Mouse (Mus musculus) v-Abl transformed pro-B cells (cell line): ENCODE measurements around the gene Phldb2.

Experiments
- in situ Hi-C, 2 experiments: fragments of 400-800 bp; cut with MboI; formaldehyde crosslinking; loops; one replicate each; pipeline ENCODE4 v1.15.1; 2025; ENCODE audit not compliant: unreplicated experiment in 2 of 2

Phldb2 gene

DNA sequence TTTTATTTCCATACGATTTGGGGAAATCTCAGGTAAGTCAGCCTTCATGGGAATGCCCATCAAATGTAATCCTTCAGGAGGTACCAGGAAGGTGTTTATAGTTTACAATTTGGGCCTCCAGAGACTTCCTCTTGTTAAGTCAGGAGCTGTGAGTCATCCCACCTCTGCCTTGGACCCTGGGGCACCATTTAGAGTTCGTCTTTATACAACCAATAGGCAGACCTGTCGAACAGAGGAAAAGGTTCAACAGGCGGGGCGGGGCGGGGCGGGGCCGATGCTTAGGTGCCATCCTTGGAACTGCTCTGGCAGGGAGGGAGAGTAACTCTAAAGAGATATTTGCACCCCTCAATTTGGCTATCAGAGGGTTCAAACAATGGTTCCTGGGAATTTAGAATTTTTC lies 49.8 kb downstream of the Phldb2 start:
- in situ Hi-C loops = no loop called here

DNA sequence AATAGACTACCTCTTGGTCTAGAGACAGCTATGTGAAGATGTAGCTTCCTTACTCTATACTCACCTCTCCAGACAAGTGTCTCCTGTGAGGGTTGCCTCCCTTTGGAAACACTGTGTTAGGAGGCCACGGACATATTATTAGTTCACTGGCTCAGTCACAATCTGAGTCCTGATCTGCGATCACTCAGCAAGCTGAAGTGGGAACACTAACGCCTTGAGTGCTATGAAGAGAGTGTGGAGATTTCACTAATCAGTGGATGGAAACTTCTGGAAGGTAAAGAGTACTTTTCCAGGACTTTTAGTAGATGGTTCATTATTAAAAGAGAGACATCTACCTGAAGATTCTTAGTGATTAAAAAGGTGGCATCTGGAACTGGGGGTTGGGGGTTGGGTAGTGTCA lies 54.9 kb downstream of the Phldb2 start:
- in situ Hi-C loops = no loop called here

DNA sequence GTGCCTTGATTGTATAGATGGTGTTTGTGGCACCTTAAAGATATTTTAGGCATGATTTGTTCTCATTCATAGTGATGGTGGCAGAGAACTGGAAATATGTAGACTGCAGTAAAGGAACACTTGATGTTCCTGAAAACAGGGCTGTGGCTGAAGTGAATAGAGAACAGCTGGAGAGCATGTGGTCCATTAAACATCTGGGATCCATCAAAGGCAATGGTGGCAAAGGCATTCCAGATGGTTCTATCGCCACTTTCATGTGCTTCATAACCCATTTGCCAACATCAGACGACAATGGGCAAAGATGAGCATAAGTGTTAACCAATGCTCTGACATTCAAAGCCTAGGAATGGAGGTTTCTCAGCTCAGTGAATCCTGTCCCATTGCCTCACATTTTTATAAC lies 56.8 kb downstream of the Phldb2 start:
- in situ Hi-C loops = no loop called here

DNA sequence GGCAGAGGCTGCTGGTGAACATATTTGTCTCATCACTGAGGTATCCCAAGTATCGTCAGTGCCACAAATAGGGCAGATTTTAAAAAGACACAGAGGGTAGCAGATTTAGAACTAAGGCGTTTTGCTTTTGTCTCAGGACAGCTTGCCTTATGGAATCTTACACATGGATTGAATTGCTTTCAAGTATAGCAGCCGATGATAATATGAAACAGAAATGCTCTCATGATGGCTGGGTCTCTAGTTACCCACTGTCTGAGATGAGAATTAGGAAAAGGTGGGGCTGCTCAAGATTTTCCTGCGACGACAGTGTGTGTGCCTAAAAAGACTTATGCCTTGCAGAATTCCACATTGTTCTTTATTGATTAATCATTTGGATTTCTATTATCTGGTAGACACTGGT lies 58.4 kb downstream of the Phldb2 start:
- in situ Hi-C loops = no loop called here

DNA sequence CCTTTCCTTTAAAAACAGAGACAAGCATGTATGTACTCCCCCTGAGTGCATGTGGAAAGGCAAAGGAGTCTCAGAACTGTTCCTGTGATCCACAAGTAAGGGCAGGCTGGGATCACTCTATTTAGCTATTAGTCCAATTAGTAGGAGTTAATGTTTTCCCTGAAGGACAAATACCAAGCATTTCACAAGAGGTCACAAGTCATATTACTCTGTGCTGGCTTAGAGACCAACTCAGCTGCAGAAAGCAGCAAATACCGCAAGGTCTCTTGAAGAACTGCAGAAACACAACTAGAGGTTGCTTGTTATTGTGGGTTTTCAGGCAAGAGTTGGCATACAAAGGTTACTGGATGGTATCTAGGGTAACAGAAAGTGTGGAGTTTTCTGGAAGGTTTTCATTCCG lies 59.6 kb downstream of the Phldb2 start:
- in situ Hi-C loops = no loop called here

DNA sequence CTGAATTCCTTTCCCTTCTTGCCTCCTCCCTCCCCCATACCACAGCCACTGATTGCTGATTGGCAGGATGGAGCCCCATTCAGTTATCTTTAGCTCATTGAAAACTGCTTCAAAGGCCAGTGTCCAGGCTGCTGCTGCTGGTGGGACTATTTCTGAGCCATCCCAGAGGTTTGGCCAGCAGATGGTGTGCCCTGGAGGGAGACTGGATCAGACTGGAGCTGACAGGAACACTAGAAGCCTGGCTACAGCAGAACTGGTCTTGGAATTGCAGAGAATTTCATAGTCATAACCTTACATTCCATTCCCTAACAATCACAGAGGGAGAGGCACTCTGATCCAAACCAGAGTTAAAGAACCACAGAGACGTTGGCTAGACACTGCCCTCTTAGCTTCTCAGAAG lies 60.5 kb downstream of the Phldb2 start:
- in situ Hi-C loops = no loop called here

DNA sequence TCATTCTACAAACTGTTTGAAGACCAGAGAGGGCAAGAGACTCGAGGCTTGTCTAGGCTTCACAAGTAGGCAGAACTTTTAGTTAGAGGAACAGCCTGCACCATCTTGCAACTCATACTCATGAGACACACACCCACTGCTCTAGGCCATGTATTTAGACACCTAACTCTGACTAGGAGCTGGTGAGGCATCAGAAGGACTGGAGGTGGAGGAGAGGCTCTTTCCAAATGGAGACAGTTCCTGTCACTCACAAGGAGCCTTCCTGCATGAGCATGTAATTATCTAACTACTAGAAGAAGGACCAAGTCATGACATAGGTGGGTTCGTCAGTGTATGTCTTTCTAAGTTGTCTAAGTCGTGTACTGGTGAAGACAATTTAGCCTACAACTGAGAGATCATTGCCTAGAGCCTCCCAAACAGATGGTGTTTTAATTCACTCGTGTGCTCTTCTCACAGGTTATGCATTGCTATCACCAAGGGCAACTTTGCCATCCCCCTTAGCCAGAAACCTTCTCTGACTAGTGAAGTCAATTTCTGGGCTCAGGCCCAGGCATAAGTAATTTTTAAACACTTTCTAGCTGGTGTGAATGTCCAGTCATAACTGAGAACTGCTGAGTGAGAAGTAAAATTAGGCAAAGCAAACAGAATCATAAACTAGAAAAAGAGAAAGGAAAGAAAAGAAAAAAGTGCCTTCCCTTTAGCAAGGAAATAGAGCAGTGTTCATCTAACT lies 62.8 kb downstream of the Phldb2 start:
- in situ Hi-C loops = no loop called here

DNA sequence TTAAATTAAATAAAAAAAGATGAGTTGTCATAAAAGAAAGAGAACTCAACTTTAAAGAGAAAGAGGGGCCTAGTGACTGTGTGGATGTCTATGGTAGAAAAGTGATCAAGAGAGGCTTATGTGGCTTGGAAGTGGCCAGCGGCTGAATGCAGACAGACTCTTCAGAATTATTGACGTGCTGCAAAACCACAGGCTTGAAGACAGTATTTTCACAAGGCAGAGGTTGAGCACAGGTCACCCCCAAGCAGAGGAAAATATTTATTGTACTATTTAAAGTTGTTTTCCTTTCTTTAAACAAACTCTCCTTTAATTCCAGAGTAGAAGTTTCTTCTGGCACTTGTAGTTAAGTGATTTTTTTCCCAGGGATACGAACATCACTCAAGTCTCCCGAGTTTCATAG lies 63.8 kb downstream of the Phldb2 start:
- in situ Hi-C loops = no loop called here

DNA sequence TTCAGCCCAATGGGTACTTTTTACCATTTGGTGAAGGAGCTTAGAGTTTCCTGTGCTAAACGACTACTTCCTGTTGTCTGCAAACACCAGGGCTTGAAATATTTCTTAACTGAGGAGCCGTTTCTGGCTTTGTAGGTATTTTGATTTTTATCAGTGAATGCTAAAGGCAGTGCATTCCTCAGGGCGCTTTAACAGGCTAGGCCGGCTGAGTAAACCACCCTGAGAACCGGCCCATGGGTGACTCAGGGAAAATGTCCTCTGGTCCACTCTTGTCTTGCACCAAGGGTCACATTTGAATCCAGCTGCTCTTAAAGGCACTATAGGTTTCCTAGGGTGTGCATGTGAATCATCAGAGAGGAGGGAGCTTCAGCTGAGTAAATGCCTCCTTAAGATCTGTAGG lies 66.8 kb downstream of the Phldb2 start:
- in situ Hi-C loops = no loop called here

DNA sequence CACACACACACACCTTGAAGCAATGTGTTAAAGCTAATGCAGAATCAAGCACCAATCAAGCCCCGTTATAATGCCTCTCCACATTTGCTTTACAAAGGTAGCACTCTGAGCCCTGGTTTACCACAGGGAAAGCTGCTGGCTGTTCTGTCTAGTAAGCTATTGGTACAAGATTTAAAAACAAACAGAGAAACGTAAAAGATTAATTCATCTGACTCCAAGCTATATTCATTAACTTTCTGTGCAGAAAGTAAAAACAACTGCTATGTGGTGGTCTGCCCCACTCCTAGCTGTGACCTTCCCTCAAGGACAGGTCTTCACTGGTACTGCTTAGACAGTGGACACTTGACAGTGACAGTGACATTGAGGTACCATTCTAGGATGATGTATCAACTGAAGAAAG lies 69.2 kb downstream of the Phldb2 start:
- in situ Hi-C loops = no loop called here

DNA sequence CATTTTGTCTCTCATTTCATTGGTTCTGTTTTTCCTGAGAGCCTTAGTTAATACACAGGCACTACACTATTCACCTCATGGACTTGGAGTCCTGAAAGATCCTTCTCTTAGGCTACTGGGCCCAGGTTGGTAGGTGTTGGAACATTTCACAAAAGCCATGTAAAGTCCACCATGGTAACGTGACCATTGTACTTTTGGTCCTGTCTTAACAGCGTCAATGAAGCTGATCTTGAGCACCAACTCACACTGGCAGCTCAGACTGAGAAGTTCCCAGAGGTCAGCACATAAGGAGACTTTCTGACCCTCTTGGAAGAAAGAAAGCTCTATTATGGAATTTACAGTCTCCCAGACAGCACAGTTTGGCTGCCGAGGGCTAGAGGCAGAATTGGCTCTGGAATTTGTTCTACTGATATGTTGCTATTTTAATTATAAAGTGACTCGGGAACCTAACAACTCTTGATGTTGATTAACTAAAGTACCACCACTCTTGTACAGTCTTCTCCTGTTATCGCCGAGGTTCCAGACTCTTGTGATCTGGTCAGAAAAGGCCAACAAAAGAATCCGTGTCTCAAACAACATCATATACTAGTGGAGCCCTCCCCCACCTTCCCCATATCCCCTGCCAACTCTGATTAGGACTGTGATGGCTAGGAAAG lies 72.1 kb downstream of the Phldb2 start:
- in situ Hi-C loops = no loop called here

DNA sequence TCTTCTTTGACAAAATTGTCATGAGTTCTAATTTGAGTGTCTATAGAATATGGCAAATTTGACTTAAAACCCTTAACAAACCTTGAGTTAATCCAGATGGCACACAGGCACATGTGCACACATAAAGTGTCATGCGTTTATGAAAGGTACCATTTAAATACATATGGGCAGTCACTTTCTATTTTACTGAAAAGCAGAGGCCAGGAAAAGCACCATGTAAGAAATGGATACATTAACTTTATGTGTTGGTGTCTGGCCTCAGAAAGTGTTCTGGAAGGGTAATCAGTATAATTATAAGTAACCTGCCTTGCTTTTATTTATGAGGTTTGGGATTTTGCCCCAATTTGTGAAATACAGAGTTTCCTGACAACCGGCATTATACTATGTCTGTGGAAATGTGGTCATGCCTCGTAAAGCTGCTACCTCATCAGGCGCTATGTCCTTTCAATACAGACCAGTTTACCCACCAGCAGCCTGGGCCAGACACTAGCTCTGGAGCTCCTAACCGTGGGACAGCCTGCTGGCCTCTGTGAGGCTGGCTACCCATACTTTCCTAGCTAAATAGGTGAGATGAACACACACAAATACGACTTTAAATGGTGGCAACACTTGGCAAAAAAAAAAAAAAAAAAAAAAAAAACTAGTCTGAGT lies 73.2 kb downstream of the Phldb2 start:
- in situ Hi-C loops = no loop called here

DNA sequence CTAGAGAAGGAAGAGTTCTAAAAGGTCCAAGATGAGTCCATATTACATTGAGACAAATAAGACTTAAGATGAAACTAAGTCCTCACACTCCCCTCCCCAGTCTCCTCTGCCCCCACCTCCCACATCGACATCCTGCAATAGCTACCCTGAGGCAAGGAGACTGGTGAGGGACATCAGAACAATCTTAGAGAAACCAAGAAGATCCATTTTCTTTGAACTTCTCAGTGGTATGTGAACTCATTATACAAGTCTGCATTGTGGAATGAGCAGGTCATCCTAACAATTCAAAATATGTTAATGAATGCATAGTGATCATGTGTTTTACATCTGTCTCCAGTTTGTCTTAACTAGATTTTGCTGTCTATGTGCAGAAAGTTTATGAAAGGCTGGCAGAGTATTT lies 75.7 kb downstream of the Phldb2 start:
- in situ Hi-C loops = no loop called here

DNA sequence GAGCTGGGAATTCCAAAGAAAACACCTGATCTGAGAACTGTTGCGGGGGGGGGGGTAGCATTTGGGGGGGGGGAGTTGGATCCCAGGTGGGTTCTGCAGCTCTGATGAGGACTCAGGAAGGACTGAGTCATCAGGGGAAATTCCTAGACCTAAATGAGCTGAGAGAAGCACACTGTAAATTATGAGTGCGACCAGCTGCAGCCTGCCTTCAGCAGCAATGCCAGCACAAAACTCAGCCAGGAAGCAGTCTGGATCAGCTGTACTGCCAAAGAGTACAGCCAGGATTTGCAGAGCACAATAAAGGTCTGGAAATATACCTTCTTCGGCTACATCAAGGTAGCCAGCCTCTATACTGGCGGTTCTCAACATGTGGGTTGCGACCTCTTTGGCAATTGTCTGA lies 76.2 kb downstream of the Phldb2 start:
- in situ Hi-C loops = no loop called here

DNA sequence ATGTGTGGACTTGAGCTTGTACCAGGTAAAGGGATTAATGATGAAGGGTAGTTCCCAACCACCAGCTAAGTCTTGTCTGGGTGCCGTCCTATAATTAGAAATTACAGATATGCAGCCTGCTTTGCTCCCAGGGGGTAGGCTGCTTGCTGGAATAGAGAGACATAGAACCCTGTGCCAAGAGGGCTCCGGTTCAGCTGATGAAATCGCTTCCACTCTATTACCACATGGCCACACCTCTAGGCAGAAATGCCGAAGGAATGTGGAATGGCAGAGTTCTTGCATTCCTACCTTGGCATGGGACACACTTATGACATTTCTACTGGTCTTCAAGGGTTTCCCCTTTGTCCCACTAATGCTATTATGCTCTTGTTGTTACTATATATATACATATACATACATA lies 80.0 kb downstream of the Phldb2 start:
- in situ Hi-C loops = no loop called here

DNA sequence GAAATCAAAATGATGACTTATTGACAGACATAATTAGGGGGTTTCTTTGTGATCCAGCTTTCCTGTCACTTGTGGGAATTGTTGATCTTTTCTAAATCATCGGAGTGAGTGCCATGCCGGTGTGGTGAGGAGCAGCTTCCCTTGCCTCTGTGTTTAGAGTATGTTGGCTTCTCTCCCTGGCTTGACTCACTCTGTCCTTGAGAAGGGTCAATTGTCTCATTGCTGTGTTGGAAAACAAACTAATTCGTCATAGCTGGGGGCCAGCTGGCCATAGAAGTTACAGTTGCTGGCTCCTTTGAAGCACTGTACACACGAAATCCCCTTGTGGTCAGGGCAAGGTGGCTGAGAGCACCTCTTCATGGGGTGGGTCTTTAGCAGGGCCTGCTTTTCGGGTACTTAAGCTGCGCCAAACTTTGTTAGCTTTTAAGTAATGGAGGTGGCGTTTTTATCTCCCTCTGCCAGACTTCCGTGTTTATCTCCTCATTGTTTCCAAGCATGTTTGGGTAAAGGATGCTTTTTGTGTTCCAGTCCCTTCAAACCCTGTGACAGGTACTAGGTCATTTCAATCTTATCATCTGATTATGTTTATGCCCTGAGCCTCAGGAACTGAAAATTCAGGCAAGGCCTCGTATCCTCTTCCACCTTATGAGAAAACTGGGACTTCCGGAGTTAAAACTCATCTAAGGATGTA lies 82.0 kb downstream of the Phldb2 start:
- in situ Hi-C loops = no loop called here

DNA sequence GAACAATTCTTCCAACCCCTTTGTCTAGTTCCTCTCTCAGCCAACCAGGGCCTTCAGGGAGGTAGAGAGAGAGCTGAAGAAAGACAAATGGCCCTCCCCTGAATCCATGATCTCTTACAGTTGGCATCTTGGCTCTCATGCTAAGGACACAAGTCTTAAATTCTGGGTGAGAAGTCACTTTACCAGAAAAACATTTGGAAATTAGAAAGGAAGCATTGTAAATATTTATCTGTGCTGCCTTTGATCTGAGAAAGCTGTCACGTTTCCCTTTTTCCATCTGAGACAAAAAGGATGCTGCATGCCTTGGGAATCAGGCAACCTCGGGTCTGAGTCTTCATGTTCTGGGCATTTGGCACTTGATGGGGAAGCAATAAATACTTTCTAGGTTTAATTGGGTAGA lies 82.7 kb downstream of the Phldb2 start:
- in situ Hi-C loops = no loop called here

DNA sequence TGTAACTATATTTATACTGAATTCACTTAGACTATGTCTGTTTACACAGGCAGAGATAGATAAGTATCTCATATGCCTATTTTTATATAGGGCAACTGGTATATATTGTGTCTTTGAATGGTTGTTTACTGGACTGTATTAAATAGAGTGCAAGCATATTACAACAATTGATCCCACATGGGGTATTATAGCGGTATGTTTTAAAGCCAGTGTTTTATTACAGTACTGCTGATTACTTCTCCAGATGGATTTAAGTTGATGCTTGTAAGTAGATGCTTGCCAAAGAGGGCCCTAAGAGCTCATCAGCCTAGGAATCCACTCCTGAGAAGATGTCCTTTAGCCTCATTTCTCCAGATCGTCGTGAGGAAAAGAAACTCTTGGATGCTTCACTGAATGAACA lies 84.4 kb downstream of the Phldb2 start:
- in situ Hi-C loops = no loop called here

DNA sequence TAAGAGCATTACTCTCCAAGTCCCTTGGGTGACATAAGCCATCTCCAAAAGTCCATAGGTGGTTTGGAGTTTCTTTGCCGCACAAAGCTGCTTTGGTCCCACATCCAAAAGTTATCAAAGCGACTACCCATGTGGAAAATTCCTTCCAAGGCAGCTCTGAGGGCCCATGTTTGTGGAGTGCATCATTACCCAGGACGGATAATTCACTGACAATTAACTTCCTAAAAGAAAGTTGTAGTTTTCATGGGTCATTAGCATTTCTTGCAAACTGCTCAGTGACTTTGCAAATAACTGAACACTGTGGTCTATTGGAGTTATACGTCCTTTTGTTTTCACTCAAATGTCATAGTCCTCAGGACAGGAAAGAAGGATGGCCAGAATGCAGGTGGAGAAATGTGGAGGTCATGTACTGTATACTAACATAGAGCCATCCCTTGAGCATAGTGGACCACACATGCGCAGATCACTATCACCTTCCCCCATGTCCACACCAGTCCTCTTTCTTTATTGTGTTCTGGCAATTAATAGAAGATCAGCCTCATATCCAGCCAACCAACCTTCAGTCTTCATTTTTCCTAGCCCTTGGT lies 96.0 kb downstream of the Phldb2 start:
- in situ Hi-C loops = no loop called here

DNA sequence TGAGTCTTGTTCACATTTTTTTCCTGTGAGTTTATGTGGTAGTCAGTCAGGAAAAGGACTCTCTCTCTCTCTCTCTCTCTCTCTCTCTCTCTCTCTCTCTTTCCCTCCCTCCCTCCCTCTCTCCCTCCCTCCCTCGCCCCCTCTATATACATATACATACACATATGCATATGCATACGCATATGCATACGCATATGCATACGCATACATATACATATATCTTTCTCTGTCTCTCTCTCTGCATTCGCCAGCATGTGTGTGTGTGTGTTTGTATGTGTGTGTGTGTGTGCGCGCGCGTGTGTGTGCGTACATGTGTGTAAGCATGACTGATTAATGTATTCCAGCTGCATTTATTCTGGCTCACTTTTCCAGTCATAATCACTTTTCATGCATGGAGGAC lies 98.9 kb downstream of the Phldb2 start:
- in situ Hi-C loops = no loop called here

DNA sequence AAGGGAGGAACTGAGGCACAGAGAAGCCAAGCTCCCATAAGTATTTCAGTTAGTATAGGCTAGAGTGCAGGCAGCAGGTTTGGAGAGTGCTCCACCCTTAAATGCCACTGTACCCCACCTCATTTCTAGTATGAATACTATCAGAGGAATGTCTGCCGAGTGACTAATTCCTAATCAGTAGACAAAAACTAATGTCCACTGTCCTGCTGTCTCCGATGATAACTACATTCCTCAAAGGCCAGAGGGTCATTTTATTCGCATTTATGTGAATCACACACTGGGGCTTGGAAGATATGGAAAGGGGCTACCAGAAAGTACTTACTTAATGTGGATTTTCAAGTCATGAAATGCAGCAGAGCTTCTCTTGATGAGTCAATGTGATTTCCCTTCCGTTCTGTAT lies 104.4 kb downstream of the Phldb2 start:
- in situ Hi-C loops = no loop called here
